Mouse (Mus musculus): ENCODE data around the gene Stx2.

GRCm38 (mm10) chr5:129026637-129027036 is 18.3 kb upstream of the Stx2 start:
- TF ChIP-seq CTCF (IDR thresholded peaks at IDR 0.05; ENCODE audit: low read depth) (no peak), EP300 (IDR thresholded peaks at IDR 0.05; ENCODE audit: low read depth) (no peak)
